Mouse (Mus musculus): ENCODE measurements around the gene Crat. TPM values are rescaled to one million over a fixed set of nuclear protein-coding genes. Genes with fewer than 3 reads are reported as not detected.
A peak's percentile ranks its signal among the peaks of the same experiment; 100 is the strongest.

Gene Crat
- total and polyA plus RNA-seq, 3 experiments: 16.1 to 44.4 (median 34.2) TPM

GRCm38 (mm10) chr2:30436156-30436545 is 20.5 kb upstream of the Crat start:
- no peak for DNase-seq (ENCODE audit: low spot score)
- peaks cover 100% of the 10 kb centered on the region for H3K36me3 ChIP-seq (replicated peaks)
- ATAC-seq (ENCODE audit: extremely low read depth, insufficient number of reproducible peaks, low FRiP score, poor library complexity, severe bottlenecking): no peak
- H3K9me3 ChIP-seq (replicated peaks): no peaks in the 10 kb centered on the region
- no peaks in the 10 kb centered on the region; the same call in 1 of the 2 replicates for H3K27me3 ChIP-seq (ENCODE audit: insufficient read depth, low read length)
- TF ChIP-seq GATA1 (IDR thresholded peaks at IDR 0.05; ENCODE audit: borderline replicate concordance, low read length) (no peak), POLR2AphosphoS5 (IDR thresholded peaks at IDR 0.05; ENCODE audit: insufficient replicate concordance, low read depth, low read length) (no peak), TAL1 (conservative IDR thresholded peaks at IDR 0.05; ENCODE audit: low read depth, low read length) (no peak), GATA2 (IDR thresholded peaks at IDR 0.05; ENCODE audit: borderline replicate concordance, low read depth, low read length) (no peak), CTCF (IDR thresholded peaks at IDR 0.05; ENCODE audit: low read depth, low read length) (no peak)
- no peak overlapping the region for H3K4me3 ChIP-seq (ENCODE audit: low read depth, low read length)
- H3K4me1 ChIP-seq (ENCODE audit: insufficient read depth, low read depth, low read length): peaks cover 58% of the 10 kb centered on the region

- Histone ChIP-seq H3K27me3 (ENCODE audit: insufficient read depth, low read length) (no peaks in the 10 kb centered on the region; the same call in 1 of the 2 replicates), H3K4me1 (ENCODE audit: insufficient read depth, low read depth, low read length) (peaks cover 56% of the 10 kb centered on the region), H3K4me3 (ENCODE audit: low read depth, low read length) (peak overlapping the region; percentile 20; the same call in 1 of the 2 replicates), H3K9me3 (replicated peaks) (no peaks in the 10 kb centered on the region), H3K36me3 (replicated peaks) (peaks cover 100% of the 10 kb centered on the region)
- TF ChIP-seq GATA1 (IDR thresholded peaks at IDR 0.05; ENCODE audit: borderline replicate concordance, low read length): no peak
- no peak for TF ChIP-seq GATA2 (IDR thresholded peaks at IDR 0.05; ENCODE audit: borderline replicate concordance, low read depth, low read length)
- no peak for TF ChIP-seq TAL1 (conservative IDR thresholded peaks at IDR 0.05; ENCODE audit: low read depth, low read length)
- TF ChIP-seq CTCF (IDR thresholded peaks at IDR 0.05; ENCODE audit: low read depth, low read length): peak; percentile 97
- no peak for ATAC-seq (ENCODE audit: extremely low read depth, insufficient number of reproducible peaks, low FRiP score, poor library complexity, severe bottlenecking)
- DNase-seq (ENCODE audit: low spot score): peak; percentile 67
These were observed 19.9 kb upstream of the Crat start for GRCm38 (mm10) chr2:30435326-30436155.

- TF ChIP-seq CTCF (IDR thresholded peaks at IDR 0.05; ENCODE audit: low read depth, low read length) (no peak), GATA1 (IDR thresholded peaks at IDR 0.05; ENCODE audit: borderline replicate concordance, low read length) (no peak), TAL1 (conservative IDR thresholded peaks at IDR 0.05; ENCODE audit: low read depth, low read length) (no peak), POLR2AphosphoS5 (IDR thresholded peaks at IDR 0.05; ENCODE audit: insufficient replicate concordance, low read depth, low read length) (no peak), GATA2 (IDR thresholded peaks at IDR 0.05; ENCODE audit: borderline replicate concordance, low read depth, low read length) (no peak)
- H3K4me3 ChIP-seq (ENCODE audit: low read depth, low read length): no peak overlapping the region
- no peaks in the 10 kb centered on the region for H3K9me3 ChIP-seq (replicated peaks)
- H3K4me1 ChIP-seq (ENCODE audit: insufficient read depth, low read depth, low read length): peaks cover 27% of the 10 kb centered on the region
- DNase-seq (ENCODE audit: low spot score) (no peak), ATAC-seq (ENCODE audit: extremely low read depth, insufficient number of reproducible peaks, low FRiP score, poor library complexity, severe bottlenecking) (no peak)
- no peaks in the 10 kb centered on the region for H3K27me3 ChIP-seq (ENCODE audit: insufficient read depth, low read length)
- H3K36me3 ChIP-seq (replicated peaks): peaks cover 85% of the 10 kb centered on the region
These were observed 13.5 kb upstream of the Crat start for GRCm38 (mm10) chr2:30429156-30429555.

GRCm38 (mm10) chr2:30421432-30421831 is 5.8 kb upstream of the Crat start:
- TF ChIP-seq GATA1 (IDR thresholded peaks at IDR 0.05; ENCODE audit: borderline replicate concordance, low read length) (no peak), POLR2AphosphoS5 (IDR thresholded peaks at IDR 0.05; ENCODE audit: insufficient replicate concordance, low read depth, low read length) (no peak), CTCF (IDR thresholded peaks at IDR 0.05; ENCODE audit: low read depth, low read length) (no peak), GATA2 (IDR thresholded peaks at IDR 0.05; ENCODE audit: borderline replicate concordance, low read depth, low read length) (no peak)
- no peaks in the 10 kb centered on the region for H3K9me3 ChIP-seq (replicated peaks)
- H3K36me3 ChIP-seq (replicated peaks): peaks cover 61% of the 10 kb centered on the region
- no peak for ATAC-seq (ENCODE audit: extremely low read depth, insufficient number of reproducible peaks, low FRiP score, poor library complexity, severe bottlenecking)
- H3K27me3 ChIP-seq (ENCODE audit: insufficient read depth, low read length): no peaks in the 10 kb centered on the region
- no peak for DNase-seq (ENCODE audit: low spot score)
- no peak overlapping the region for H3K4me3 ChIP-seq (ENCODE audit: low read depth, low read length)
- H3K4me1 ChIP-seq (ENCODE audit: insufficient read depth, low read depth, low read length): peaks cover 57% of the 10 kb centered on the region

GRCm38 (mm10) chr2:30419112-30419511 is 3.5 kb upstream of the Crat start:
- Histone ChIP-seq H3K4me1 (ENCODE audit: insufficient read depth, low read depth, low read length) (peaks cover 68% of the 10 kb centered on the region), H3K27me3 (ENCODE audit: insufficient read depth, low read length) (no peaks in the 10 kb centered on the region), H3K4me3 (ENCODE audit: low read depth, low read length) (peak overlapping the region; percentile 69; the same call in 1 of the 2 replicates), H3K9me3 (replicated peaks) (no peaks in the 10 kb centered on the region), H3K36me3 (replicated peaks) (peaks cover 53% of the 10 kb centered on the region)
- no peak for TF ChIP-seq CTCF (IDR thresholded peaks at IDR 0.05; ENCODE audit: low read depth, low read length)
- no peak for TF ChIP-seq GATA2 (IDR thresholded peaks at IDR 0.05; ENCODE audit: borderline replicate concordance, low read depth, low read length)
- no peak for TF ChIP-seq GATA1 (IDR thresholded peaks at IDR 0.05; ENCODE audit: borderline replicate concordance, low read length)
- no peak for TF ChIP-seq POLR2AphosphoS5 (IDR thresholded peaks at IDR 0.05; ENCODE audit: insufficient replicate concordance, low read depth, low read length)
- no peak for TF ChIP-seq TAL1 (conservative IDR thresholded peaks at IDR 0.05; ENCODE audit: low read depth, low read length)
- ATAC-seq (ENCODE audit: extremely low read depth, insufficient number of reproducible peaks, low FRiP score, poor library complexity, severe bottlenecking) (no peak), DNase-seq (ENCODE audit: low spot score) (no peak)

- Histone ChIP-seq H3K36me3 (replicated peaks) (peaks cover 54% of the 10 kb centered on the region), H3K4me1 (ENCODE audit: insufficient read depth, low read depth, low read length) (peaks cover 69% of the 10 kb centered on the region), H3K4me3 (ENCODE audit: low read depth, low read length) (peak overlapping the region; percentile 69; the same call in 1 of the 2 replicates), H3K27me3 (ENCODE audit: insufficient read depth, low read length) (no peaks in the 10 kb centered on the region), H3K9me3 (replicated peaks) (no peaks in the 10 kb centered on the region)
- no peak for DNase-seq (ENCODE audit: low spot score)
- no peak for ATAC-seq (ENCODE audit: extremely low read depth, insufficient number of reproducible peaks, low FRiP score, poor library complexity, severe bottlenecking)
- TF ChIP-seq GATA1 (IDR thresholded peaks at IDR 0.05; ENCODE audit: borderline replicate concordance, low read length) (no peak), POLR2AphosphoS5 (IDR thresholded peaks at IDR 0.05; ENCODE audit: insufficient replicate concordance, low read depth, low read length) (no peak), TAL1 (conservative IDR thresholded peaks at IDR 0.05; ENCODE audit: low read depth, low read length) (no peak), GATA2 (IDR thresholded peaks at IDR 0.05; ENCODE audit: borderline replicate concordance, low read depth, low read length) (no peak), CTCF (IDR thresholded peaks at IDR 0.05; ENCODE audit: low read depth, low read length) (no peak)
These were observed 2.6 kb upstream of the Crat start for GRCm38 (mm10) chr2:30418259-30418658.
